Mouse (Mus musculus) liver, postnatal 0 days (tissue): ENCODE measurements at regions not wholly inside any gene's neighbourhood (a gene's known extent, or its start where the extent isn't known, plus 50 kb on each side); places are given as distances from the start of the nearest gene placed in this dataset.

Experiments
- ATAC-seq: fragments of 200-750 bp; cut with Nextera tagmentation; 2 replicates; pipeline ENCODE4 v1.8.0; 2017; ENCODE audit warnings: mild to moderate bottlenecking, moderate library complexity
- DNase-seq: peaks from one replicate; pipeline ENCODE4 v3.0.0-alpha.2; 2016
- H3K27ac ChIP-seq: fragments of 300-500 bp; sonication (generic); 2 replicates; pipeline ENCODE4 v1.5.1; 2014; ENCODE audit warnings: antibody characterized with exemption, moderate library complexity, mild to moderate bottlenecking, low read depth
- H3K27me3 ChIP-seq: fragments of 300-500 bp; sonication (generic); 2 replicates; pipeline ENCODE4 v1.6.1; 2014; ENCODE audit warnings: low read length, control low read depth, mixed read lengths; ENCODE audit not compliant: insufficient read depth
- H3K36me3 ChIP-seq: fragments of 300-500 bp; sonication (generic); replicated peaks from 2 replicates; pipeline ENCODE4 v1.6.1; 2014; ENCODE audit warnings: mild to moderate bottlenecking, control low read depth, low read length, moderate library complexity, mixed read lengths; ENCODE audit not compliant: insufficient read depth
- H3K4me1 ChIP-seq: fragments of 300-500 bp; sonication (generic); 2 replicates; pipeline ENCODE4 v1.6.1; 2014; ENCODE audit warnings: antibody characterized with exemption, mild to moderate bottlenecking, control low read depth; ENCODE audit not compliant: insufficient read depth
- H3K4me2 ChIP-seq: fragments of 300-500 bp; sonication (generic); 2 replicates; pipeline ENCODE4 v1.6.1; 2014; ENCODE audit warnings: low read depth, mild to moderate bottlenecking, low read length, moderate library complexity, mixed read lengths
- H3K4me3 ChIP-seq: fragments of 300-500 bp; sonication (generic); 2 replicates; pipeline ENCODE4 v1.5.1; 2014; ENCODE audit warnings: low read depth, low read length
- H3K9ac ChIP-seq: fragments of 300-500 bp; sonication (generic); replicated peaks from 2 replicates; pipeline ENCODE4 v1.6.1; 2014; ENCODE audit warnings: mild to moderate bottlenecking, moderate library complexity
- H3K9me3 ChIP-seq: fragments of 300-500 bp; sonication (generic); 2 replicates; pipeline ENCODE4 v1.6.1; 2016; ENCODE audit warnings: mild to moderate bottlenecking, control low read depth, low read length, mixed read lengths
- CTCF ChIP-seq: sonication (generic); IDR thresholded peaks from 2 replicates; pipeline ENCODE4 v1.5.1; 2016; ENCODE audit warnings: antibody characterized with exemption, low read depth
- EP300 ChIP-seq: IDR thresholded peaks from 2 replicates; pipeline ENCODE4 v1.6.1; 2016; ENCODE audit warnings: antibody characterized with exemption, low read depth, mild to moderate bottlenecking
- WGBS: fragments of 180-500 bp; shearing (Covaris S2); extraction: QIAGEN DNeasy Blood & Tissue Kit; methylation state at CpG from one replicate; pipeline ENCODE4 v1.1.7; 2014; ENCODE audit not compliant: insufficient replicate concordance; 5-methylcytosine and 5-hydroxymethylcytosine counted together

DNA sequence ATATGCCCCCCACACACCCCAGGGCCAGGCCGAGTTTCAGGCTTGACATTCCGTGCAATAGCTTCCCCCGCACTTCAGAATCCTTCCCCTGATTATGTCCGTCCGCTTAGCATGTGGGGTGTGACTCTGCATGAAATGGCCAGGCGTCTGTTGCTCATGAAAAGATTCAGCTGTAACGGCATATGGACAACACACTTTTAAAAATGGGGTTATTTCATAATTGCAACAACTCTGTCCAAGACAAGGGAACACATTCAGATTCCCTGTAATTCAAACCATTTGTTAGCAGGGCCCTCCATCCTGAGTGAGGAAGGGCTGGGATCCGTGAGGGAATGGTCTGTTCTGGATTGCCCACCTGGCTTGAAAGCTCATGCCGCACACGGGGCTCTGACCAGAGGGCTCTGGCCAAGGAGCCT is 68.2 kb upstream of the Creb5 start:
- Histone ChIP-seq H3K4me3 (no peak overlapping the region), H3K4me1 (no peaks in the 10 kb centered on the region), H3K27ac (no peak overlapping the region), H3K9me3 (no peaks in the 10 kb centered on the region), H3K27me3 (no peaks in the 10 kb centered on the region), H3K9ac (no peak overlapping the region), H3K36me3 (no peaks in the 10 kb centered on the region), H3K4me2 (no peak overlapping the region)
- 79% methylated on average over 10 of the region's 10 CpGs for WGBS
- TF ChIP-seq EP300 (no peak), CTCF (no peak)
- ATAC-seq, result no peak
- DNase-seq, result no peak

DNA sequence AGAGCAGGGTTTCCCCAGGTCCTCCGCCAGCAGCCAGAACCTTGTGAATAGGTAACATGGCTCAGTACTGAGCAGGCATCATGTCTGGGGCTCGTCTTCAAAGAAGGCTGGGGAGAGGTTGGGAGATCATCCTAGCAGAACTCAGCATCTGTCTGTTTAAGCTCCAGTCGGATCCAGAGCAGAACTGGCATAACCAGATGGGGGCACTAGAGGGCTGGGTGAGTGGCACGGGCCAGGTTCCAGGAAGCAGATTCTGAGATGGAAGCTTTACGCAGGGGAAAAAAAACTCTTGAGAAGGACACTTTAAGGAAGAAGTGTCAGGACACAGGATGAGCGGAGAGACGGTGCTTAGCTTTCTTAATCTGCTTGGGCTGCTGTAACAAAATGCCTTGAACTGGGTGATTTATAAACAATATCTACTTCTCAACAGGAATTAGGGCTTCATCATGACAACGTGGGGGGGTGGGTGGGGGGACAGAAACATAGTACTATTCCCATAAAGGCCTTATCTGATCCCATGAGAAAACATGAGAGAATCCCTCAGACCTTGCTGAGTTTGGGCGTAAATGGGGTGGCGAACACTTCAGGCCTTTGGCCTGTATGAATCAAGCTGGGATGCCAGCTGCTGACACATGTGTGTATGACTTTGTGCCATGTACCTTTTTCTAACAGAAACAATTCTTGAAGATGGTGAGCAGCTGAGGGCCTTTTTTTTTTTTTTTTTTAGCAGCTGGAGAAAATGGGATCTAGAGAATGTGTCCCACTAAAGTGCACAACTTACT is 69.6 kb upstream of the Creb5 start:
- H3K9me3 ChIP-seq, result no peaks in the 10 kb centered on the region
- no peaks in the 10 kb centered on the region for H3K27me3 ChIP-seq
- TF ChIP-seq EP300, result no peak
- peak; percentile 55 for TF ChIP-seq CTCF
- ATAC-seq (no peak), DNase-seq (peak; percentile 54)
- H3K27ac ChIP-seq, result no peak overlapping the region
- 58% methylated on average over 10 of the region's 10 CpGs for WGBS
- H3K4me2 ChIP-seq, result no peak overlapping the region
- no peaks in the 10 kb centered on the region for H3K36me3 ChIP-seq
- H3K9ac ChIP-seq, result no peak overlapping the region
- no peak overlapping the region for H3K4me3 ChIP-seq
- no peaks in the 10 kb centered on the region; the same call in 1 of the 2 replicates for H3K4me1 ChIP-seq

DNA sequence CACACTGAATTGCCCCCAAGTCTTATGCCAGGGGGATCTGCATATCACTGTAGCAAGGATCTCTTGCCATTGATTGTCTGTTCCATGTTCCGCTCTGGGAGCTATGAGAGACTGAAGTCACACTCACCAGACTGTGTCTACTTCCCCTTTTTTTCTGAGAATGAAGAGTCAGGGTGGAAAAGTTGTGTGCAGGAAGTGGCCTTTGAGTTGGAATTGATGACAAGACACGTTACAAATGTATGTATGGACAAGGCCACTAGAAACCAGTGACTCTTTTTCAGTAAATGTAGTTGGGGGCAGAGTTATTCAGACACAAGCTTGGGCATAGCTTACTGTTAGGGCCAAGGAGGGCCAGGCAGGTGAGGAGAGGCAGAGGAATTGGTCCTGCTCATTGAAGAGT is 70.4 kb upstream of the Creb5 start:
- Histone ChIP-seq H3K36me3 (no peaks in the 10 kb centered on the region), H3K27ac (no peak overlapping the region), H3K4me3 (no peak overlapping the region), H3K4me2 (no peak overlapping the region), H3K27me3 (no peaks in the 10 kb centered on the region), H3K9ac (no peak overlapping the region), H3K4me1 (peaks cover 4% of the 10 kb centered on the region; the same call in 1 of the 2 replicates), H3K9me3 (no peaks in the 10 kb centered on the region)
- TF ChIP-seq CTCF, result no peak
- TF ChIP-seq EP300, result no peak
- ATAC-seq, result no peak
- 24% methylated on average over 2 of the region's 2 CpGs for WGBS
- DNase-seq, result no peak

DNA sequence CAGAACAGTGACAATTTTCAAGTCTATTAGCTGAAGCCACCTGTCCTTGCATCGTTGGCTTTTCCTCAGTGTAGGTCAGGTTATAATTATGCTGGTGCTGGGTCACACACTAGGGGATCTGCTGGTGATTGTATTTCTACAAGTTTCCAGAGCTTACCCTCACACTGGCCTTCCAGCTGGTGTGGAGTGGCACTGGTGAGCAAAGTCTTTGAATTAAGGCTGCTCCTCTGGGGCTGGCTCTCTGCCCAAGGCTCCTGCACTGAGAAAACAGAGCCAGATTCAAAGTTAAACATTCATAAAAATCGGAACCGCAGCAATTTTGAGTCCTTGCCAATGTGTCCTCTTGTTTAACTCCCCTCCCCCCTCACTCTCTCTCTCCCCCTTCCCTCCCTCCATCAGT is 75.7 kb upstream of the Creb5 start:
- Histone ChIP-seq H3K4me1 (peaks cover 7% of the 10 kb centered on the region), H3K27ac (no peak overlapping the region), H3K4me3 (no peak overlapping the region), H3K9ac (no peak overlapping the region), H3K36me3 (no peaks in the 10 kb centered on the region), H3K9me3 (no peaks in the 10 kb centered on the region), H3K4me2 (no peak overlapping the region), H3K27me3 (0 out of 2 replicates have a peak, but pooled peaks cover 2% of the 10 kb centered on the region)
- ATAC-seq (no peak), DNase-seq (peak; percentile 60)
- TF ChIP-seq CTCF (no peak), EP300 (no peak)
- 46% methylated on average over 3 of the region's 3 CpGs for WGBS

DNA sequence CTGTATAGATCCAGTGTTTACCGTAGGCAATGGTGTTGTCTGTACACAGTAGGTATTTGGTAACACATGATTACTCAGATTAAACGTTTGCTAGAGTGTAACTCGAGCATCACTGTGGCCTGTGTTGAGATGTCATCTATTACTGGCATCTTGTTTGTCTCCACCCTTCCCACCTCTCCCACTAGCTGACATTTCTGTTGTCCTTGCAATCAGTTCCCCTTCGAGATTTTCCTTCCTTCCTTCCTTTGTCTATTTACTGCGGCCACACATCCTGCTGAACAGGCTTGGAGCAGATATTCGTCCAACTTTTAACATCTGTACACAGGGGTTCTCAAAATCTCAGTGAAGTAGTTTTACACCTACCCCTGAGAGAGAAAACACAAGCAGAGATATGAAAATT is 77.7 kb upstream of the Creb5 start:
- H3K27ac ChIP-seq, result no peak overlapping the region
- H3K4me3 ChIP-seq, result no peak overlapping the region
- H3K27me3 ChIP-seq, result 0 out of 2 replicates have a peak, but pooled peaks cover 2% of the 10 kb centered on the region
- no peak overlapping the region for H3K4me2 ChIP-seq
- no peak for ATAC-seq
- no peak for TF ChIP-seq CTCF
- TF ChIP-seq EP300, result no peak
- no peaks in the 10 kb centered on the region for H3K36me3 ChIP-seq
- 19% methylated on average over 6 of the region's 6 CpGs for WGBS
- H3K9me3 ChIP-seq, result no peaks in the 10 kb centered on the region
- H3K4me1 ChIP-seq, result peaks cover 7% of the 10 kb centered on the region
- no peak for DNase-seq
- H3K9ac ChIP-seq, result no peak overlapping the region

DNA sequence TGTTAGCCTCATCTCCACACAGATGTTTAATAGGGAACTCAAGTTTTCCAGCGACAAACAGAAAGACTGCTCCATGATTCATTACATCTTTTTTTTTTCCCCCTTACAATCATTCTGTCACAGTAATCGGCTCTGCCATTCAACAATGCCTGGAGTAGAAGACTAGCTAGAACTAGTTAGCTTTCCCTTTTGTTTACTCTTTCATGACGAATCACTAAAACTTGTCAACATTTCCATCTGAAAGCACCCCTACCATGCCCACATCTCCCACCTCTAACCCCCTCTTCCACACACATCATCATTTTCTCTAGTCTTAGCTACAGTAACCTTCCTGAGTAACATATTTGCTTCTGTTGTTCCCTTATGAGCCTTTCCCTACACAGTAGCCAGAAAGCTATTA is 78.6 kb upstream of the Creb5 start:
- 0 out of 2 replicates have a peak, but pooled peaks cover 2% of the 10 kb centered on the region for H3K27me3 ChIP-seq
- TF ChIP-seq CTCF (no peak), EP300 (no peak)
- H3K9ac ChIP-seq, result no peak overlapping the region
- 61% methylated on average over 3 of the region's 3 CpGs for WGBS
- peaks cover 7% of the 10 kb centered on the region for H3K4me1 ChIP-seq
- no peak overlapping the region for H3K27ac ChIP-seq
- DNase-seq (no peak), ATAC-seq (no peak)
- H3K36me3 ChIP-seq, result no peaks in the 10 kb centered on the region
- no peak overlapping the region for H3K4me2 ChIP-seq
- H3K4me3 ChIP-seq, result no peak overlapping the region
- H3K9me3 ChIP-seq, result no peaks in the 10 kb centered on the region
